Mouse (Mus musculus): ENCODE data around the gene Sh3tc1. TPM values are rescaled to one million over a fixed set of nuclear protein-coding genes. Genes with fewer than 3 reads are reported as not detected.

Sh3tc1 gene
- polyA plus RNA-seq, 1 experiment from 2014 or later, result 6.2 TPM

- 49% methylated on average over 2 of the region's 2 CpGs for WGBS
- ATAC-seq (ENCODE audit: insufficient read depth, low FRiP score), result no peak
- no peak overlapping the region for H3K4me2 ChIP-seq (ENCODE audit: low read depth, low read length)
- H3K36me3 ChIP-seq (ENCODE audit: control insufficient read depth, insufficient read depth, low read length), result no peaks in the 10 kb centered on the region
- H3K4me3 ChIP-seq (replicated peaks; ENCODE audit: low read length), result no peak overlapping the region
- H3K27ac ChIP-seq (ENCODE audit: low read length), result no peak overlapping the region
- no peaks in the 10 kb centered on the region for H3K27me3 ChIP-seq (ENCODE audit: control insufficient read depth, insufficient read depth, low read length)
- H3K4me1 ChIP-seq (ENCODE audit: control insufficient read depth, insufficient read depth, low read length), result peaks cover 12% of the 10 kb centered on the region
- no peaks in the 10 kb centered on the region for H3K9me3 ChIP-seq (replicated peaks; ENCODE audit: control insufficient read depth, low read length)
- 0 out of 2 replicates have a peak overlapping the region, but pooled peaks have one; percentile 1 for H3K9ac ChIP-seq (ENCODE audit: low read length)
Observed at GRCm38 (mm10) chr5:35722654-35723053, 17.1 kb downstream of the Sh3tc1 start.

GRCm38 (mm10) chr5:35721933-35722332, 17.9 kb downstream of the Sh3tc1 start:
- no peak overlapping the region for H3K4me2 ChIP-seq (ENCODE audit: low read depth, low read length)
- no peak overlapping the region for H3K27ac ChIP-seq (ENCODE audit: low read length)
- no peak for ATAC-seq (ENCODE audit: insufficient read depth, low FRiP score)
- peaks cover 14% of the 10 kb centered on the region for H3K4me1 ChIP-seq (ENCODE audit: control insufficient read depth, insufficient read depth, low read length)
- no peak overlapping the region for H3K4me3 ChIP-seq (replicated peaks; ENCODE audit: low read length)
- H3K36me3 ChIP-seq (ENCODE audit: control insufficient read depth, insufficient read depth, low read length), result no peaks in the 10 kb centered on the region
- no peaks in the 10 kb centered on the region for H3K9me3 ChIP-seq (replicated peaks; ENCODE audit: control insufficient read depth, low read length)
- 83% methylated on average over 2 of the region's 2 CpGs for WGBS
- no peak overlapping the region for H3K9ac ChIP-seq (ENCODE audit: low read length)
- no peaks in the 10 kb centered on the region for H3K27me3 ChIP-seq (ENCODE audit: control insufficient read depth, insufficient read depth, low read length)

GRCm38 (mm10) chr5:35719880-35720279, 19.9 kb downstream of the Sh3tc1 start:
- Histone ChIP-seq H3K4me1 (ENCODE audit: control insufficient read depth, insufficient read depth, low read length) (peaks cover 14% of the 10 kb centered on the region), H3K9ac (ENCODE audit: low read length) (no peak overlapping the region), H3K4me2 (ENCODE audit: low read depth, low read length) (no peak overlapping the region), H3K27me3 (ENCODE audit: control insufficient read depth, insufficient read depth, low read length) (no peaks in the 10 kb centered on the region), H3K36me3 (ENCODE audit: control insufficient read depth, insufficient read depth, low read length) (no peaks in the 10 kb centered on the region), H3K4me3 (replicated peaks; ENCODE audit: low read length) (no peak overlapping the region), H3K9me3 (replicated peaks; ENCODE audit: control insufficient read depth, low read length) (no peaks in the 10 kb centered on the region), H3K27ac (ENCODE audit: low read length) (no peak overlapping the region)
- ATAC-seq (ENCODE audit: insufficient read depth, low FRiP score), result no peak
- 85% methylated on average over 1 of the region's 1 CpGs for WGBS

- Histone ChIP-seq H3K4me2 (ENCODE audit: low read depth, low read length) (no peak overlapping the region), H3K9ac (ENCODE audit: low read length) (no peak overlapping the region), H3K27ac (ENCODE audit: low read length) (no peak overlapping the region), H3K36me3 (ENCODE audit: control insufficient read depth, insufficient read depth, low read length) (no peaks in the 10 kb centered on the region), H3K4me3 (replicated peaks; ENCODE audit: low read length) (no peak overlapping the region), H3K4me1 (ENCODE audit: control insufficient read depth, insufficient read depth, low read length) (peaks cover 14% of the 10 kb centered on the region), H3K27me3 (ENCODE audit: control insufficient read depth, insufficient read depth, low read length) (no peaks in the 10 kb centered on the region), H3K9me3 (replicated peaks; ENCODE audit: control insufficient read depth, low read length) (no peaks in the 10 kb centered on the region)
- ATAC-seq (ENCODE audit: insufficient read depth, low FRiP score), result no peak
Observed at GRCm38 (mm10) chr5:35719343-35719742, 20.4 kb downstream of the Sh3tc1 start.

- 62% methylated on average over 11 of the region's 11 CpGs for WGBS
- Histone ChIP-seq H3K9ac (ENCODE audit: low read length) (no peak overlapping the region), H3K27me3 (ENCODE audit: control insufficient read depth, insufficient read depth, low read length) (no peaks in the 10 kb centered on the region), H3K4me3 (replicated peaks; ENCODE audit: low read length) (no peak overlapping the region), H3K4me1 (ENCODE audit: control insufficient read depth, insufficient read depth, low read length) (peaks cover 14% of the 10 kb centered on the region), H3K4me2 (ENCODE audit: low read depth, low read length) (no peak overlapping the region), H3K9me3 (replicated peaks; ENCODE audit: control insufficient read depth, low read length) (no peaks in the 10 kb centered on the region), H3K27ac (ENCODE audit: low read length) (peak overlapping the region; percentile 46; the same call in 1 of the 2 replicates), H3K36me3 (ENCODE audit: control insufficient read depth, insufficient read depth, low read length) (no peaks in the 10 kb centered on the region)
- no peak for ATAC-seq (ENCODE audit: insufficient read depth, low FRiP score)
Observed at GRCm38 (mm10) chr5:35718817-35719216, 21.0 kb downstream of the Sh3tc1 start.

GRCm38 (mm10) chr5:35717946-35718345, 21.8 kb downstream of the Sh3tc1 start:
- 30% methylated on average over 4 of the region's 4 CpGs for WGBS

GRCm38 (mm10) chr5:35717455-35717854, 22.3 kb downstream of the Sh3tc1 start:
- Histone ChIP-seq H3K36me3 (ENCODE audit: control insufficient read depth, insufficient read depth, low read length) (no peaks in the 10 kb centered on the region), H3K4me3 (replicated peaks; ENCODE audit: low read length) (no peak overlapping the region), H3K4me1 (ENCODE audit: control insufficient read depth, insufficient read depth, low read length) (peaks cover 14% of the 10 kb centered on the region), H3K9me3 (replicated peaks; ENCODE audit: control insufficient read depth, low read length) (no peaks in the 10 kb centered on the region), H3K27ac (ENCODE audit: low read length) (peak overlapping the region; percentile 46; the same call in 1 of the 2 replicates), H3K27me3 (ENCODE audit: control insufficient read depth, insufficient read depth, low read length) (no peaks in the 10 kb centered on the region), H3K9ac (ENCODE audit: low read length) (no peak overlapping the region), H3K4me2 (ENCODE audit: low read depth, low read length) (no peak overlapping the region)
- no peak for ATAC-seq (ENCODE audit: insufficient read depth, low FRiP score)
- WGBS, result 74% methylated on average over 5 of the region's 5 CpGs

More at GRCm38 (mm10) chr5:35717946-35718345, 21.8 kb downstream of the Sh3tc1 start:
- Histone ChIP-seq H3K9me3 (replicated peaks; ENCODE audit: control insufficient read depth, low read length) (no peaks in the 10 kb centered on the region), H3K27ac (ENCODE audit: low read length) (peak overlapping the region; percentile 46), H3K4me3 (replicated peaks; ENCODE audit: low read length) (no peak overlapping the region), H3K36me3 (ENCODE audit: control insufficient read depth, insufficient read depth, low read length) (no peaks in the 10 kb centered on the region), H3K4me2 (ENCODE audit: low read depth, low read length) (no peak overlapping the region), H3K4me1 (ENCODE audit: control insufficient read depth, insufficient read depth, low read length) (peaks cover 14% of the 10 kb centered on the region), H3K27me3 (ENCODE audit: control insufficient read depth, insufficient read depth, low read length) (no peaks in the 10 kb centered on the region), H3K9ac (ENCODE audit: low read length) (no peak overlapping the region)
- peak; percentile 71 for ATAC-seq (ENCODE audit: insufficient read depth, low FRiP score)

GRCm38 (mm10) chr5:35713649-35714354, 26.0 kb downstream of the Sh3tc1 start:
- Histone ChIP-seq H3K27ac (ENCODE audit: low read length) (no peak overlapping the region), H3K4me2 (ENCODE audit: low read depth, low read length) (no peak overlapping the region), H3K9ac (ENCODE audit: low read length) (0 out of 2 replicates have a peak overlapping the region, but pooled peaks have one; percentile 24), H3K4me3 (replicated peaks; ENCODE audit: low read length) (no peak overlapping the region), H3K27me3 (ENCODE audit: control insufficient read depth, insufficient read depth, low read length) (no peaks in the 10 kb centered on the region), H3K36me3 (ENCODE audit: control insufficient read depth, insufficient read depth, low read length) (no peaks in the 10 kb centered on the region), H3K9me3 (replicated peaks; ENCODE audit: control insufficient read depth, low read length) (no peaks in the 10 kb centered on the region), H3K4me1 (ENCODE audit: control insufficient read depth, insufficient read depth, low read length) (peaks cover 10% of the 10 kb centered on the region)
- peak; percentile 79 for ATAC-seq (ENCODE audit: insufficient read depth, low FRiP score)
- WGBS, result 49% methylated on average over 13 of the region's 13 CpGs

- Histone ChIP-seq H3K9ac (ENCODE audit: low read length) (no peak overlapping the region), H3K36me3 (ENCODE audit: control insufficient read depth, insufficient read depth, low read length) (no peaks in the 10 kb centered on the region), H3K4me1 (ENCODE audit: control insufficient read depth, insufficient read depth, low read length) (peaks cover under 1% of the 10 kb centered on the region; the same call in 1 of the 2 replicates), H3K27ac (ENCODE audit: low read length) (no peak overlapping the region), H3K9me3 (replicated peaks; ENCODE audit: control insufficient read depth, low read length) (no peaks in the 10 kb centered on the region), H3K4me2 (ENCODE audit: low read depth, low read length) (no peak overlapping the region), H3K4me3 (replicated peaks; ENCODE audit: low read length) (no peak overlapping the region), H3K27me3 (ENCODE audit: control insufficient read depth, insufficient read depth, low read length) (no peaks in the 10 kb centered on the region)
- no peak for ATAC-seq (ENCODE audit: insufficient read depth, low FRiP score)
- 65% methylated on average over 5 of the region's 5 CpGs for WGBS
Observed at GRCm38 (mm10) chr5:35712517-35712916, 27.3 kb downstream of the Sh3tc1 start.
